Mouse (Mus musculus): ENCODE data around the gene Olfr694. TPM values are rescaled to one million over a fixed set of nuclear protein-coding genes. Genes with fewer than 3 reads are reported as not detected.
"Not testable (repeated sequence)": the region's sequence is repeated elsewhere in the genome, so short reads cannot be mapped to it uniquely, and the experiment has no call there.

The Olfr694 gene
- not detected for total RNA-seq (2021)
- long read RNA-seq, experiment 1, result 0 reads
- long read RNA-seq, experiment 2, result 0 reads

GRCm38 (mm10) chr7:106691714-106692113 lies at the start of gene Olfr694:
Olfr694 (minus strand) TSS chr7:106691814.
- DNase-seq, result no peak
- intact Hi-C loops (cut with DNase I; ENCODE audit: low total_unique reads), result no loop called here

DNA sequence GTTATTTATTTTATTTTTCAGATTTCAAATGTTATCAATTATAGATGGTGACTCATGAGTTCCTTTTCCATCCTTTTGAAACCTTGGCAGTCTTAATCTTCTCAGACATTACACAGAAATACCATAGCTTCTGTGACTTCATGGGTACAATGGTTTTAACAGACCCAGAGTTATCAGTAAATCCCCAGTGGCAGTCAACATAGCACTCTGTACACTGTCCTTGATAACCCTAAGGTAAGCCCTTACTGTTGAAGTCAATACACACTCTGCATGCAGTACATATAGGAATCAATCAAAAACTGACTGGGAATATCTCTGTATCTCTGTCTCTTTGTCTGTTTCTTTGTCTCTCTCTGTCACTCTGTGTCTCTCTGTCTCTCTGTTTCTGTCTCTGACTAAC lies 45.4 kb upstream of the Olfr694 start:
- no peak for DNase-seq
- intact Hi-C loops (cut with DNase I; ENCODE audit: low total_unique reads), result no loop called here

DNA sequence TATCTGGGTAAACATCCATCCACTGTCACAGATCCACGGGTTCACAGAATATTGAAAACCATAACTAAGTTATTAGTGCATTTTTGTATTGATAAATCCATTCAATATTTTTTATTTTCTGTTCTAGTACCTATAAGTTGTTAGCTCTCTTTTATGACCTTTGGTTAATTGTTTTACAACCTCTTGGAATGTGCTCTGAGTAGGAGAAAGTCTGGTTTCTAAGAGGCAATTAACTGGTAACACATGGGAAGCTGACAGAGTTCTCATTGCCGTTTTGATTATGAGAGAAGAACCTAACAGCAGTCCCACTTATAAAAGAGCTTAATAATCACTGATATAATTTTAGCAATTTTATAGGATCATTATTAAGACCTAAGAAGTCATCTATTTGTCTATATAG lies 42.1 kb upstream of the Olfr694 start:
- intact Hi-C loops (cut with DNase I; ENCODE audit: low total_unique reads), result no loop called here
- DNase-seq, result no peak

DNA sequence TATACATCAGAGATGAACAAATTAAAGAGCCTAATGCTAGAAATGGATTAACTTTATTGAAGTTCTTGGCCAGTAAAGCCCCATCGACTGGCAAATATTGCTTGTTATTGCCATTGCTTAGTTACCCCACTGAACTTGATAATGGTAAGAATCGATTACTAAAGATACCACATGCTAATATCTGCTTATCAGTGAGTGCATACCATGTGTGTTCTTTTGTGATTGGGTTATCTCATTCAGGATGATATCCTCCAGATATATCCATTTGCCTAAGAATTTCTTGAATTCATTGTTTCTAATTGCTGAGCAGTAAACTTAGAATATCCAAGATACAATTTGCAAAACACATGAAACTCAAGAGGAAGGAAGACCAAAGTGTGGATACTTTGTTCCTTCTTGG lies 34.0 kb upstream of the Olfr694 start:
- intact Hi-C loops (cut with DNase I; ENCODE audit: low total_unique reads); DNase-seq: not testable (repeated sequence)

GRCm38 (mm10) chr7:106716296-106716695 lies 24.7 kb upstream of the Olfr694 start, which contains the start of gene Olfr695:
Olfr695 (minus strand) TSS chr7:106716396.
- no peak for DNase-seq

GRCm38 (mm10) chr7:106711463-106711862 lies 19.8 kb upstream of the Olfr694 start:
- DNase-seq, result no peak
- intact Hi-C loops (cut with DNase I; ENCODE audit: low total_unique reads), result no loop called here

More at GRCm38 (mm10) chr7:106716296-106716695, 24.7 kb upstream of the Olfr694 start, which contains the start of gene Olfr695:
- intact Hi-C loops (cut with DNase I; ENCODE audit: low total_unique reads), result no loop called here

DNA sequence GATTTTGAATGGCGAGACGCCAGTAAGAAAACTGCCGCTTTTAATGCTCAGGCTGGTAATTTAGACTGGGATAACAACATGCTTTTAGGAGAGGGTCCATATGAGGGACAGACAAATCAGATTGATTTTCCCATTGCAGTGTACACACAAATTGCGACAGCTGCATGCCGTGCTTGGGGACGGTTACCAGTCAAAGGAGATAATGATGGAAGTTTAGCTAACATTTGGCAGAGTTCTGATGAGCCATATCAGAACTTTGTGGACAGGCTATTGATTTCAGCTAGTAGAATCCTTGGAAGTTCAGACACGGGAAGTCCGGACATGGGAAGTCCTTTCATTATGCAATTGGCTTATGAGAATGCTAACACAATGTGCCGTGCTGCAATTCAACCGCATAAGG lies 16.1 kb upstream of the Olfr694 start:
- intact Hi-C loops (cut with DNase I; ENCODE audit: low total_unique reads); DNase-seq: not testable (repeated sequence)

- intact Hi-C loops (cut with DNase I; ENCODE audit: low total_unique reads), result no loop called here
- no peak for DNase-seq
These were observed 5.3 kb upstream of the Olfr694 start for GRCm38 (mm10) chr7:106696891-106697290.

DNA sequence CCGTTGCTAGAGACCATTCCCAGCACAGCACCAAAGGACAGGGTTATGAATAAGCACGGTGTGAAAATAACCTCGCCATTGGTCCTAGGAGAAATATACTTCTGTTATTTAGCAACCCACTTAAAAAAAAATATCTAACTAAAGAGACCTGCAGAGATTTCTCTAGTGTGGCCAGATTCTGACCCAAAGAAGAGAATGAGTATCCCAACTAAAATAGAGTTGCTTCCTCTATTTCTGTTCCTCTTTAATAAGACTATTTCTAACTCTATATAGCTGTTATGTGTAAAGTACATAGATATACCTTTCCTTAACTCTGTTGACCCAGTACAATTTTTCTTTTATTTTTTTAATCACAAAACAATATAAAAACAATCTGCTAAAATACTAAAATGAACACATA lies 1.4 kb upstream of the Olfr694 start:
- intact Hi-C loops (cut with DNase I; ENCODE audit: low total_unique reads), result no loop called here

GRCm38 (mm10) chr7:106685382-106685781 lies 6.2 kb downstream of the Olfr694 start:
- DNase-seq, result no peak
- intact Hi-C loops (cut with DNase I; ENCODE audit: low total_unique reads), result no loop called here

More for the DNA sequence above, 1.4 kb upstream of the Olfr694 start:
- no peak for DNase-seq

DNA sequence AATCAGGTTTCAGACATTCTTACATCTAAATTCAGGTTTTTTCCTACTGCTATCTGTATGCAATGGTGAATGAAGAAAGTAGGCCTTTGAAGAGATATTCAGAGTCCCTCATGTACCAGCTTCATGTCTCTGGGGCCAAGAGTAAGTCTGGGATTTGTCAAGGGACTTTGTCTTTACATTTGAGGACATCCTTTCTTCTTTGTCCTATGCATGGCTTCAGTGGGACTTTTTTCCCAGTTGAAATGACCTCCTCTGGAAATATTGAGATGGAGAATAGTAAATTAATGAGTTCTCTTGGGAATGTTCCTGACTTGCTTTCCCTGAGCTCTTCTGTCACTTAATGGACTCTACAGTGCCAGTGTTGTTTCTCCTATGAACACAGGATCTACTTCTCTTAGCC lies 11.1 kb downstream of the Olfr694 start, which contains the start of gene Olfr693:
Gene Olfr693 (minus strand): TSS at position 101 of the 400 bp plus-strand sequence.
- intact Hi-C loops (cut with DNase I; ENCODE audit: low total_unique reads), result no loop called here
- no peak for DNase-seq

DNA sequence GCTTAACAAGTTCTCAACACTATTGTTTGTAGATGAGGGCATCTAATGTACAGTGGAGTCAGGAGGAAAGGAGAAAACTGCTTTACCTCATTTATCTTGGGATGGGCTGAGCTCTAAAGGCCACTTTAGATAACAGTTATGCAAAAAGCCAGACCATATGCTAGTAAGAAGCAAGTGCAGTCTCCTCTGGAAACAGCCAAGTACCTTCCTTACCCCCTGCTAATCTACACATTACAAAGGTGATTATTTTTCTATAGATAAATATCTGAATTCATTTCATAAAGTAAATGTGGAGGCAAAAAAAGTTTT lies 39.3 kb downstream of the Olfr694 start:
- intact Hi-C loops (cut with DNase I; ENCODE audit: low total_unique reads), result no loop called here
- no peak for DNase-seq

GRCm38 (mm10) chr7:106651555-106652343 lies 39.9 kb downstream of the Olfr694 start:
- intact Hi-C loops (cut with DNase I; ENCODE audit: low total_unique reads), result no loop called here
- DNase-seq, result no peak

DNA sequence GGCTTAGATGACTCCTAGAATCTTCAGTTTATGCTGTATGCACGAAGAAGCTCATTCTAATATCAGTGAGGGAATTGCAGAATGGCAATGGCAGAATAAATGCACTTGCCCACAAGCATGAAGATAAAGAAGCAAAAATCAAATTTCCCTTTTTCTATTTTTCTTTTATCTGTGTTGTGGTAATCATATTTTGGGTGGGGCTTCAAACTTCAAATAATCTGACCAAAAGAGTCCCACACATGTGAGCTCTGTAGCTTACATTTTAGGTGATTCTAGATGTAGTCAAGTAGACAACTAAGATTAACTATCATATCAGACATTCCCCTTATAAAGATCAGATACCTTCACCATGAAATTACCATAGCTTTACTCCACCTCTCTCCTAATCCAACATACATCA lies 41.8 kb downstream of the Olfr694 start:
- DNase-seq, result no peak
- intact Hi-C loops (cut with DNase I; ENCODE audit: low total_unique reads), result no loop called here

- intact Hi-C loops (cut with DNase I; ENCODE audit: low total_unique reads), result no loop called here
- no peak for DNase-seq
These were observed 46.4 kb downstream of the Olfr694 start for GRCm38 (mm10) chr7:106645261-106645660.

GRCm38 (mm10) chr7:106644222-106644870 lies 47.3 kb downstream of the Olfr694 start:
- no peak for DNase-seq
- intact Hi-C loops (cut with DNase I; ENCODE audit: low total_unique reads), result no loop called here

GRCm38 (mm10) chr7:106640839-106641238 lies 50.8 kb downstream of the Olfr694 start:
- intact Hi-C loops (cut with DNase I; ENCODE audit: low total_unique reads), result no loop called here
- no peak for DNase-seq

DNA sequence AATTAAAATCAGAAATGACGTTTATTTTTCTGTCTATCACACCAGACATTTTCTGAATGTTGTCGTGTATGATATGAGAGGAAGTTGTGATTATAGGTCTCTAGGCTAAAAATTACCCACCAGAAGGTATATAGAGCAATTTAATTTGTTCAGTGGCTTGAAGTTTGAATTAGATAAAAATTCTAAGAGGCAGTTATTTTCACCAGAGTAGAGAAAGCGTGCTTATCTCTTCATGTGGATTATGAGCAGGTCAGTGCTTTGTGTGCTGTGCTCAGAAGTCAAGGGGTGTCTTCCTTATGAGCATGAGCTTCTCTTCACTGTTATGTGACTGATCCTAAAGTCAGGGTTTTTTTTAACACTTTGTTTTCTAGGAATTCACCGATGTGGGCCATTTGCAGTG lies 56.1 kb downstream of the Olfr694 start:
- intact Hi-C loops (cut with DNase I; ENCODE audit: low total_unique reads), result no loop called here
- DNase-seq, result no peak
